Mouse (Mus musculus): ENCODE data around the gene Olfr868. TPM values are rescaled to one million over a fixed set of nuclear protein-coding genes. Genes with fewer than 3 reads are reported as not detected.

Olfr868 gene
- polyA plus RNA-seq, 1 experiment from 2014 or later = not detected

Other genes starting within 250 kb of the Olfr868 start
- not detected in 2 replicates for gene Olfr860, start 248.9 kb upstream of the Olfr868 start, polyA plus RNA-seq (2014; fragmentation: Nextera tagmentation; extraction: Ambion mirVana)
- gene Olfr862, start 210.6 kb upstream of the Olfr868 start, polyA plus RNA-seq (2014; fragmentation: Nextera tagmentation; extraction: Ambion mirVana) = not detected in 2 replicates
- gene Olfr77, start 181.8 kb upstream of the Olfr868 start, polyA plus RNA-seq (2014; fragmentation: Nextera tagmentation; extraction: Ambion mirVana) = 0.32 and 0.34 TPM in 2 replicates
- not detected in 2 replicates for gene Olfr866, start 70.6 kb upstream of the Olfr868 start, polyA plus RNA-seq (2014; fragmentation: Nextera tagmentation; extraction: Ambion mirVana)
- gene Olfr867, start 41.1 kb upstream of the Olfr868 start, polyA plus RNA-seq (2014; fragmentation: Nextera tagmentation; extraction: Ambion mirVana) = not detected in 2 replicates
- gene Olfr869, start 30.4 kb downstream of the Olfr868 start, polyA plus RNA-seq (2014; fragmentation: Nextera tagmentation; extraction: Ambion mirVana) = not detected in 2 replicates
- not detected in 2 replicates for gene Olfr870, start 75.4 kb downstream of the Olfr868 start, polyA plus RNA-seq (2014; fragmentation: Nextera tagmentation; extraction: Ambion mirVana)
- not detected in 2 replicates for gene Olfr871, start 113.6 kb downstream of the Olfr868 start, polyA plus RNA-seq (2014; fragmentation: Nextera tagmentation; extraction: Ambion mirVana)
- not detected in 2 replicates for gene Olfr872, start 138.5 kb downstream of the Olfr868 start, polyA plus RNA-seq (2014; fragmentation: Nextera tagmentation; extraction: Ambion mirVana)
- not detected in 2 replicates for gene Olfr39, start 183.7 kb downstream of the Olfr868 start, polyA plus RNA-seq (2014; fragmentation: Nextera tagmentation; extraction: Ambion mirVana)
- gene Olfr873, start 199.9 kb downstream of the Olfr868 start, polyA plus RNA-seq (2014; fragmentation: Nextera tagmentation; extraction: Ambion mirVana) = not detected in 2 replicates
- not detected in 2 replicates for gene Olfr18, start 237.5 kb downstream of the Olfr868 start, polyA plus RNA-seq (2014; fragmentation: Nextera tagmentation; extraction: Ambion mirVana)